16 mouse cellular contexts compared by ENCODE assay signal in genomic region chr3:58317240-58317639, GRCm38 (mm10).
"Had no signal": no experiment of that assay in that cellular context is flagged by ENCODE, and none has a peak within 500 bp of the region (broad histone marks: within the 10 kb centered on the region; RNA-seq: fewer than 3 reads in every experiment).

No protein-coding gene starts in this region.

- DNase-seq: kidney, adult 18-20 months; kidney, adult 9 months; kidney, postnatal 14 days; kidney, postnatal 4 days; left cerebral cortex, postnatal 4 days; liver, postnatal 0 days; lung, embryonic 14.5 days; thymus, postnatal 25 days had no signal

- H3K27me3 ChIP-seq: limb, embryonic 12.5 days; limb, embryonic 15.5 days; midbrain, embryonic 12.5 days; midbrain, embryonic 15.5 days had no signal

- H3K27ac ChIP-seq: limb, embryonic 12.5 days; limb, embryonic 15.5 days; liver, embryonic 14.5 days; macrophage; midbrain, embryonic 12.5 days; midbrain, embryonic 15.5 days had no signal

- H3K4me3 ChIP-seq: limb, embryonic 12.5 days; limb, embryonic 15.5 days; midbrain, embryonic 12.5 days; midbrain, embryonic 15.5 days had no signal

- H3K4me2 ChIP-seq: limb, embryonic 12.5 days; limb, embryonic 15.5 days; liver, embryonic 11.5 days; lung, embryonic 14.5 days; midbrain, embryonic 12.5 days; midbrain, embryonic 15.5 days had no signal

- H3K9me3 ChIP-seq: limb, embryonic 12.5 days; limb, embryonic 15.5 days; midbrain, embryonic 12.5 days; midbrain, embryonic 15.5 days had no signal

- H3K4me1 ChIP-seq: midbrain, embryonic 12.5 days; midbrain, embryonic 15.5 days had no signal

- ATAC-seq: liver, postnatal 0 days; lung, postnatal 0 days; midbrain, embryonic 15.5 days had no signal

- H3K36me3 ChIP-seq: limb, embryonic 12.5 days; limb, embryonic 15.5 days; midbrain, embryonic 12.5 days; midbrain, embryonic 15.5 days had no signal

- H3K9ac ChIP-seq: limb, embryonic 12.5 days; limb, embryonic 15.5 days; liver, embryonic 14.5 days; liver, postnatal 0 days; lung, embryonic 14.5 days; midbrain, embryonic 12.5 days; midbrain, embryonic 15.5 days had no signal
